Mouse (Mus musculus): ENCODE results near the gene Olfr876. TPM values are rescaled to one million over a fixed set of nuclear protein-coding genes. Genes with fewer than 3 reads are reported as not detected.

Gene Olfr876
- not detected for polyA plus RNA-seq (2017; shearing (Covaris generic))

DNA sequence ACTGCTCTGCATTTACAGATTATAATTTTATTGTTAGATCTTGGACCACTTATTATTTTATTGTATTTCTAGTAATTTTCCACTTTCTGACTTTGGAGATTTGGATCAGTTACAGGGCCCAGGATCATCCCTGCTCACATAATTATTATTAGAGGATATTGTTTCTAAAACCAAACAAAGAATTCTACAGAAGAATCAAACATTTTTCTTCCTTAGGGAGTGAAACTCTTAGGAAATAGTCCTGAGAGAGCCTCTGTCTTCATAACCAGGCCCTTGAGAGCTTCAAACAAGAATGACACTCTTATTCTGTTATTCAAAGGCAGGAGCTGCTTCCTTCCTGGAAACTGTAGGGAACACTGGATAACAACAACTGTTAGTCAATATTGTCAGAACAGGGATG is at the start of gene Olfr876:
Gene Olfr876 (plus strand): TSS at position 301 of the 400 bp plus-strand sequence.

DNA sequence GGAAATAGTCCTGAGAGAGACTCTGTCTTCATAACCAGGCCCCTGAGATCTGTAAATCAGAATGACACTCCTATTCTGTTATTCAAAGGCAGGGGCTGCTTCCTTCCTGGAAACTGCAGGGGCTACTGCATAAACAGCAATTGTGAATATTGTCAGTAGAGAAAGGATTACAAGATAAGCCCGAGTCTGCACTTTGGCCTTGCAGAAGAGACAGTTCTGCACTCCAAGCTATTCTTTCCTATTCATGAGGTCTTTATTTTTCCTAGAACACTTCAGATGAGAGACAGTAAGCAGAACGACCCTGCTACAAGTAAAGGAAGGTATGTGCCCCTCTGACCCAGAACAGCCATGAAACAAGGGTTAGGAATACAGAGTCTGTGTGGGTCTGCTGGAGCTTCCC is 31.1 kb upstream of the Olfr876 start, which contains the start of gene Olfr875:
Gene Olfr875 (plus strand): TSS at position 99 of the 400 bp plus-strand sequence.

DNA sequence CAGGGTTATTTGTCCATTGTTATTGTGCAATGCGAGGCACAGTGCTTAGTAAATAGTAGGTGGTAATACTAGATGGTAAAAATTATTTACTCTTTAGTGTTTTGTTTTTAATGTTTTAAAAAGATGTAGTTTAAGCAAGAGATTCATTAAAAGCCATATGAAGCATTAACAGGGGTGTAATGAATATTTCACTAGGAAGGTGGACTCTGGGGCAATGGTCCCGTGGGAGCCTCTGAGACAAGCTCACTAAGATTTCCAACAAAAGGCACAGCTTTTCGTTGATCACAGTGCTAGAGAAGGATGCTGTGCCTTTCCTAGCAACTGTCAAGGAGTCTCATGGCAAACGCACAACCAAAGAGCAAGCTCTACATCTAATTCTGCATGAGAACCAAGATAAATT is 51.1 kb downstream of the Olfr876 start, which contains the start of gene Olfr877:
Gene Olfr877 (plus strand): TSS at position 301 of the 400 bp plus-strand sequence.

Other genes starting within 250 kb of the Olfr876 start
- 28.9 TPM for gene Siae, start 247.3 kb upstream of the Olfr876 start, polyA plus RNA-seq (2017; shearing (Covaris generic))
- not detected for gene Spa17, start 189.3 kb upstream of the Olfr876 start, polyA plus RNA-seq (2017; shearing (Covaris generic))
- 168 TPM for gene Tbrg1, start 145.7 kb upstream of the Olfr876 start, polyA plus RNA-seq (2017; shearing (Covaris generic))
- not detected for gene Panx3, start 133.8 kb upstream of the Olfr876 start, polyA plus RNA-seq (2017; shearing (Covaris generic))
- gene Olfr160, start 86.8 kb upstream of the Olfr876 start, polyA plus RNA-seq (2017; shearing (Covaris generic)), result not detected
- gene Olfr874, start 57.9 kb upstream of the Olfr876 start, polyA plus RNA-seq (2017; shearing (Covaris generic)), result not detected
- gene Olfr875, start 31.2 kb upstream of the Olfr876 start, polyA plus RNA-seq (2017; shearing (Covaris generic)), result not detected
- not detected for gene Olfr877, start 51.2 kb downstream of the Olfr876 start, polyA plus RNA-seq (2017; shearing (Covaris generic))
- gene Olfr145, start 93.7 kb downstream of the Olfr876 start, polyA plus RNA-seq (2017; shearing (Covaris generic)), result not detected
- gene Olfr878, start 114.8 kb downstream of the Olfr876 start, polyA plus RNA-seq (2017; shearing (Covaris generic)), result not detected
- gene Olfr881, start 188.8 kb downstream of the Olfr876 start, polyA plus RNA-seq (2017; shearing (Covaris generic)), result not detected
- not detected for gene Olfr883, start 222.8 kb downstream of the Olfr876 start, polyA plus RNA-seq (2017; shearing (Covaris generic))
- not detected for gene Olfr884, start 243.5 kb downstream of the Olfr876 start, polyA plus RNA-seq (2017; shearing (Covaris generic))